Mouse (Mus musculus) macrophage (primary cell): ENCODE measurements around the gene Pde4d. TPM values are rescaled to one million over a fixed set of nuclear protein-coding genes. Genes with fewer than 3 reads are reported as not detected.

Source experiments
- H3K27ac ChIP-seq: fragments of 350-480 bp; formaldehyde crosslinking; 2 replicates; pipeline ENCODE4 v1.9.0; 2021
- H3K36me3 ChIP-seq: fragments of 350-480 bp; formaldehyde crosslinking; 2 replicates; pipeline ENCODE4 v1.9.0; 2021; ENCODE audit errors: inconsistent target
- H3K4me3 ChIP-seq: fragments of 350-480 bp; formaldehyde crosslinking; 2 replicates; pipeline ENCODE4 v1.9.0; 2021; ENCODE audit errors: inconsistent target
- H3K79me2 ChIP-seq: fragments of 350-480 bp; formaldehyde crosslinking; 2 replicates; pipeline ENCODE4 v1.9.0; 2021; ENCODE audit errors: inconsistent target
- WGBS: methylation state at CpG from one replicate; pipeline ENCODE4 v1.1.7; 2026; ENCODE audit warnings: inconsistent platforms; ENCODE audit not compliant: missing documents; 5-methylcytosine and 5-hydroxymethylcytosine counted together
- polyA plus RNA-seq: library from polyadenylated mRNA; stranded (reverse); fragments of 250-400 nt; gene quantifications from 3 replicates; pipeline ENCODE4 v1.2.4, GENCODE M21; 2018; ENCODE audit warnings: inconsistent platforms

Pde4d gene
- polyA plus RNA-seq, 1 experiment from 2014 or later, result 0.82 TPM

GRCm38 (mm10) chr13:109752236-109752863, 1302.6 kb downstream of the Pde4d start:
- no peaks in the 10 kb centered on the region for H3K79me2 ChIP-seq
- no peak overlapping the region for H3K27ac ChIP-seq
- no peaks in the 10 kb centered on the region for H3K36me3 ChIP-seq
- 47% methylated on average over 8 of the region's 8 CpGs for WGBS
- no peak overlapping the region for H3K4me3 ChIP-seq

DNA sequence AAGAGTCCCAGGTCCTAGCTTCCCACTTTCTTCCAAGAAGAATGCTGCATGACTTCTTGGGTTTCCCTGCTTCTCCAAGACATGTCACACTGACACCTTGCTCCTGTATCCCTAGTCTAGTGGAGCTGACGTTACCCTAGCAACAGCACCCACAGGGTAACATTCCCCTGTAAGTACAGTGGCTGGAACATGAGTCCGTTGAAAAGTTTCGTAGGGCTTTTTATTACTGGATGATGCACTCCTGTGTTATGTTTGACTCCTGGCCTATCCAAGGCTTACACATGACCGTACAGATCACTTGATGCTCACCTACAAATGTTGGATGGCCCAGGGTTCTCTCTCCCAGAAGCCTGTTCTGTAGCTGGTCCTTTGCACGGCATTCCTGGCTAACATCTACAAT, 1307.1 kb downstream of the Pde4d start:
- Histone ChIP-seq H3K4me3 (no peak overlapping the region), H3K36me3 (no peaks in the 10 kb centered on the region), H3K79me2 (no peaks in the 10 kb centered on the region), H3K27ac (no peak overlapping the region)
- 97% methylated on average over 5 of the region's 5 CpGs for WGBS

- no peaks in the 10 kb centered on the region for H3K36me3 ChIP-seq
- no peak overlapping the region for H3K4me3 ChIP-seq
- H3K27ac ChIP-seq, result no peak overlapping the region
- no peaks in the 10 kb centered on the region for H3K79me2 ChIP-seq
- WGBS, result 54% methylated on average over 3 of the region's 5 CpGs
These were observed 1309.5 kb downstream of the Pde4d start for GRCm38 (mm10) chr13:109759201-109759600.

DNA sequence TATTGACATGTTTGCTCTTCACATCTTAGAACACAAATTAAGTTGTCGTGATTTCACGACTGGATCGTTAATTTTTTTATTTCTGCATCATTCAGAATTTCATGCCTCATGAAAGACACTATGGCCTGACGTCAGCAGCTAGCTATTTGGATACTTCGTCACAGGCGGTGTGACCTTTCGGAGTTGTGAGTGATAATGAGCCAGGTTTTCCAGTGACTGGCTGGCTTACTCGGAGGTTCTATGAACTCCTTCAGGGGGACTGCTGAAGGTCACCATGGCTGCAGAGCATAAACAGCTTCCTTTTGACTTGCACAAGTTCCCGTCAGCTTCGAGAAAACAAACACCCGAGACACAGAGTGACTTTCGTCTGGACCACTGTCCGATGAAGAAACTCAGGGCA, 1311.3 kb downstream of the Pde4d start:
- no peak overlapping the region for H3K4me3 ChIP-seq
- H3K27ac ChIP-seq, result no peak overlapping the region
- WGBS, result 95% methylated on average over 13 of the region's 13 CpGs
- no peaks in the 10 kb centered on the region for H3K79me2 ChIP-seq
- no peaks in the 10 kb centered on the region for H3K36me3 ChIP-seq

GRCm38 (mm10) chr13:109774791-109775190, 1325.0 kb downstream of the Pde4d start:
- Histone ChIP-seq H3K36me3 (no peaks in the 10 kb centered on the region), H3K4me3 (no peak overlapping the region), H3K79me2 (no peaks in the 10 kb centered on the region), H3K27ac (no peak overlapping the region)
- WGBS, result 93% methylated on average over 7 of the region's 7 CpGs

GRCm38 (mm10) chr13:109775197-109775596, 1325.4 kb downstream of the Pde4d start:
- no peak overlapping the region for H3K27ac ChIP-seq
- no peak overlapping the region for H3K4me3 ChIP-seq
- no peaks in the 10 kb centered on the region for H3K79me2 ChIP-seq
- WGBS, result 80% methylated on average over 5 of the region's 5 CpGs
- H3K36me3 ChIP-seq, result no peaks in the 10 kb centered on the region

DNA sequence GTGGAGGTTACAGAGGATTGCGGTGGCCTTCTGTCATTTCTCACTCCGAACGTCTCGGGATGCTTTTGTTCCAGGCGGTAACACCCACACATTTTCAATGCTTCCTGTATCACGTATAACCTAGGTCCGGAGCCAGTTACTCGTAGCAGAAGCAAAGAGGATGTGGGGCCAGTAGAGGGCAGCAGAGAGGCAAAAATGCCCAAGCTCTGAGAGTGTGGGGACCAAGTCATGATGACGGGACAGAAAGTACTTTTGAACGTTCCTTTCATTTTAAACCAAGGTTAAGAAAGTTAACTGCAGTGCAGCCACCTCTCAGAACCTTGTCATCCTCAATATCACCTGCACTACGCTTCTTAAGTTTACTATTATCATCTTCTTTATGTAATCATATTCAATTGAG, 1326.4 kb downstream of the Pde4d start:
- H3K27ac ChIP-seq, result no peak overlapping the region
- WGBS, result 3% methylated on average over 11 of the region's 11 CpGs
- peak overlapping the region; percentile 3; the same call in 1 of the 2 replicates for H3K4me3 ChIP-seq
- H3K79me2 ChIP-seq, result no peaks in the 10 kb centered on the region
- no peaks in the 10 kb centered on the region for H3K36me3 ChIP-seq

GRCm38 (mm10) chr13:109776995-109777394, 1327.2 kb downstream of the Pde4d start:
- 95% methylated on average over 3 of the region's 3 CpGs for WGBS
- H3K79me2 ChIP-seq, result no peaks in the 10 kb centered on the region
- no peak overlapping the region for H3K4me3 ChIP-seq
- H3K36me3 ChIP-seq, result no peaks in the 10 kb centered on the region
- no peak overlapping the region for H3K27ac ChIP-seq

DNA sequence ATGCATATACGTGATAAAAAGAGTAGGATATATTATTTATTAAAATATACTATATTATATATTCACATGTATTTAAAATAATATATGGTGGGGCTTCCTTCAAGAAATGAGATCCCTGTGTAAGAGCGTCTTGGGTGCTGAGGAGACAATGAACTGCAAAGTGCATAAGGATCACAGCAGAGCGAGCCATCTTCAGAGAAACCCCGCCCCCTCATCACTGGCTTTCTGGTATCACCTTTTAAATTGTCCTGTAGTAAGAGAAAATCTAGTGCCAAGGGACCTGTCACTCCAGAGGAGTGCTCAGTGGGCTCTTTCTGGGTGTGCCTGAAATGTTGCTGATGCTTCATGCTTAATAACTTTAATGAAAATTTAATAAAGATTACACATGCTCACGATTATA, 1327.7 kb downstream of the Pde4d start:
- Histone ChIP-seq H3K79me2 (no peaks in the 10 kb centered on the region), H3K36me3 (no peaks in the 10 kb centered on the region), H3K4me3 (no peak overlapping the region), H3K27ac (no peak overlapping the region)
- 96% methylated on average over 3 of the region's 5 CpGs for WGBS

DNA sequence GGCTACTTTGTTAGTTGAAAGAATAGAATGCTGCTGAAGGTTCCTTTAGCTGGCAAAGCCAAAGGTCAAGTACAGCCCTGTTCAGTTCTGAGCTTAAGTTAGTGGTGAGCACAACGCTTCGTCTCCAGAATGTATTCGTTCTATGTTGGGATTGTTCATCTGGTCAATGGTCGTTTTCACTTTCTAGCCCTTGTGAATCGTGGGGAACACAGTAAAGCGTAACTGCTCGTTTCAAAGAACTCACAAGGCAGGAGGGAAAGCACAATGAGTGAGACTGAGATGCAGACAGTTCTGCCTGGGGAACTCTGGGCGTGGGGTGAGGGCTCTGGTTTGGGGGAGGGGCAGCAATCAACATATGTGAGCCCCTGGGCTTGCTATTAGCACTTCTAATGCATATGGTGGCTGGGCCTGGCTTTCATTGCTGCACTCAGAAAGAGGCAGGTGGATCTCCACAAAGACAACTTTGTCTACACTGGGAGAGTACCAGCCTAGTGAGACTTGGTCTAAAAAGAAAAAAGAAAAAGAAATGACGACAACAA, 1328.6 kb downstream of the Pde4d start:
- H3K79me2 ChIP-seq, result no peaks in the 10 kb centered on the region
- H3K4me3 ChIP-seq, result no peak overlapping the region
- no peak overlapping the region for H3K27ac ChIP-seq
- WGBS, result 96% methylated on average over 9 of the region's 9 CpGs
- no peaks in the 10 kb centered on the region for H3K36me3 ChIP-seq

GRCm38 (mm10) chr13:109781466-109781865, 1331.7 kb downstream of the Pde4d start:
- Histone ChIP-seq H3K27ac (no peak overlapping the region), H3K4me3 (no peak overlapping the region), H3K36me3 (no peaks in the 10 kb centered on the region), H3K79me2 (no peaks in the 10 kb centered on the region)
- 92% methylated on average over 1 of the region's 1 CpGs for WGBS

DNA sequence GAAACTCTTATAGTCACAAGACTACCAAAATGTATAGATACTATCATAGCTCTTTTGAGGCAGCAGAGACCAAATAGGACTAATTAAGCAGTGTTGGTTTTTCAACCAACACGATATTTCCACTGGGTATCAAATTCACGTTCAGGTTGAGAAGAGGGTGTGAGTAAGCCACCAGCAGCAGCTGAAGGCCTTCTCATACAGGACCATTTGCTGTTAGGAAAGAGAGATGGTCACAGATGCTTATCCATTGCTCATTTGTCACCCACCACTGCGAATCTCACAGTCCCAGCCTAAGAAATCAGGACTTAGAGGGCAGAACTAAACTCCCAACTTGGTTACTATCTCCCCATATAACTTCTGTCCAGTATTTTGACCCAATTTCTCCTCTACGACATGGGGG, 1338.9 kb downstream of the Pde4d start:
- 97% methylated on average over 4 of the region's 4 CpGs for WGBS
- H3K79me2 ChIP-seq, result no peaks in the 10 kb centered on the region
- H3K36me3 ChIP-seq, result no peaks in the 10 kb centered on the region
- no peak overlapping the region for H3K4me3 ChIP-seq
- H3K27ac ChIP-seq, result no peak overlapping the region

- H3K27ac ChIP-seq, result no peak overlapping the region
- H3K79me2 ChIP-seq, result no peaks in the 10 kb centered on the region
- 49% methylated on average over 4 of the region's 4 CpGs for WGBS
- H3K36me3 ChIP-seq, result no peaks in the 10 kb centered on the region
- H3K4me3 ChIP-seq, result no peak overlapping the region
These were observed 1339.4 kb downstream of the Pde4d start for GRCm38 (mm10) chr13:109789151-109789550.

DNA sequence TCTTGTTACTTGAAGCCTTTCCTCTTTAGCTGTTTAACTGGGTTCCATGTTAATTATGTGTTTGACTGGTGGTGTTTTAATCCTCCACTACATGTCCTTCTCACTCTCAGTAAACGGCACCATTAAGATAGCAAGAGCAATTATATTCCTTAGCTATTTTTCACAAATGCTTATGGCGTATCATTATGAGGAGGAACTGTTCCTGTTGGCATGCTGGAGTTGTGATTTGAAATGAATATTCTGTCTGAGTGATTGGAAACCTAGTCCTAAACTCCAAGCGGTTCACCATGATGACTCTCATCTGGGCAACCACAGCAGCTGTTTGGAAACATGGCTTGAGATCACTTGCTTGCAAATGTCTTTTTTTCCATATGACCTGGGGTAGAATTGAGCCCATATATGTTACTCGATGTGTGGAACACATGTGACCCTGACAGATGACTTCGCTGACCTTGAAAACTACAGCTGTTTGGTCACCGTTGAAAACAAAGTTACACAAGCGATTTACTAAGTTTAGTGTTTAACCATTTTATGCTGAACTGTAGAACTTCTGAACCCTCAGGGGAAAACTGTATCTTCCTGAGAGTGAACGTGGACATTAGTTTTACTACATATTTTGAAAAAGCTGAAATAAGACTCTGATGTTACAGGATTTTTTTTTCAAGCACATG, 1340.4 kb downstream of the Pde4d start:
- H3K79me2 ChIP-seq, result no peaks in the 10 kb centered on the region
- H3K36me3 ChIP-seq, result no peaks in the 10 kb centered on the region
- no peak overlapping the region for H3K27ac ChIP-seq
- H3K4me3 ChIP-seq, result no peak overlapping the region
- 99% methylated on average over 8 of the region's 8 CpGs for WGBS

GRCm38 (mm10) chr13:109793918-109794317, 1344.2 kb downstream of the Pde4d start:
- no peaks in the 10 kb centered on the region for H3K36me3 ChIP-seq
- 93% methylated on average over 9 of the region's 9 CpGs for WGBS

More at GRCm38 (mm10) chr13:109793918-109794317, 1344.2 kb downstream of the Pde4d start:
- Histone ChIP-seq H3K27ac (no peak overlapping the region), H3K4me3 (no peak overlapping the region), H3K79me2 (no peaks in the 10 kb centered on the region)
